Mouse (Mus musculus) ES-E14 (cell line): ENCODE results near the gene Ctsw.

Experiments used
- CHD2 ChIP-seq: IDR thresholded peaks from 2 replicates; pipeline ENCODE4 v1.6.1; 2014; ENCODE audit warnings: mild to moderate bottlenecking, low read depth, low read length, inconsistent platforms
- HCFC1 ChIP-seq: IDR thresholded peaks from 2 replicates; pipeline ENCODE4 v1.6.1; 2012; ENCODE audit warnings: low read length, inconsistent platforms, borderline replicate concordance; ENCODE audit not compliant: insufficient read depth
- ZC3H11A ChIP-seq: IDR thresholded peaks from 2 replicates; pipeline ENCODE4 v1.6.1; 2012; ENCODE audit warnings: low read depth, mild to moderate bottlenecking, inconsistent platforms, low read length, borderline replicate concordance

GRCm38 (mm10) chr19:5483386-5484359 is 15.4 kb upstream of the Ctsw start:
- no peak for TF ChIP-seq HCFC1
- no peak for TF ChIP-seq ZC3H11A
- no peak for TF ChIP-seq CHD2
